Mouse (Mus musculus): ENCODE data around the gene Cstf2. TPM values are rescaled to one million over a fixed set of nuclear protein-coding genes. Genes with fewer than 3 reads are reported as not detected.

Cstf2 gene
- polyA plus RNA-seq (2014; fragmentation: Nextera tagmentation; extraction: Ambion mirVana) = 55.6 and 66.5 TPM in 2 replicates

GRCm38 (mm10) chrX:134058987-134059712 is at the start of gene Cstf2:
Gene Cstf2 (plus strand): TSS chrX:134059187.
- no peaks in the 10 kb centered on the region for H3K9me3 ChIP-seq (ENCODE audit: control insufficient read depth, low read length)
- H3K4me2 ChIP-seq = peak within 1 kb of the TSS; percentile 65
- H3K27me3 ChIP-seq (replicated peaks; ENCODE audit: control insufficient read depth, insufficient read depth, low read length) = no peaks in the 10 kb centered on the region
- peak within 1 kb of the TSS; percentile 77 for H3K9ac ChIP-seq (ENCODE audit: low read depth, low read length)
- DNase-seq (ENCODE audit: low spot score) (peak; percentile 90), ATAC-seq (replicated peaks; ENCODE audit: low FRiP score) (peak; percentile 96)
- no peaks in the 10 kb centered on the region for H3K4me1 ChIP-seq (replicated peaks; ENCODE audit: control insufficient read depth, insufficient read depth, low read length)
- H3K27ac ChIP-seq (ENCODE audit: low read depth, low read length) = peak within 1 kb of the TSS; percentile 87
- H3K4me3 ChIP-seq (ENCODE audit: low read depth, low read length) = peak within 1 kb of the TSS; percentile 65
- WGBS = 14% methylated on average over 67 of the region's 77 CpGs
- no peaks in the 10 kb centered on the region for H3K36me3 ChIP-seq (ENCODE audit: control insufficient read depth, insufficient read depth, low read length)

- Histone ChIP-seq H3K27me3 (replicated peaks; ENCODE audit: control insufficient read depth, insufficient read depth, low read length) (no peaks in the 10 kb centered on the region), H3K36me3 (ENCODE audit: control insufficient read depth, insufficient read depth, low read length) (no peaks in the 10 kb centered on the region), H3K4me1 (replicated peaks; ENCODE audit: control insufficient read depth, insufficient read depth, low read length) (no peaks in the 10 kb centered on the region), H3K9me3 (ENCODE audit: control insufficient read depth, low read length) (no peaks in the 10 kb centered on the region), H3K27ac (ENCODE audit: low read depth, low read length) (no peak overlapping the region), H3K4me2 (no peak overlapping the region), H3K9ac (ENCODE audit: low read depth, low read length) (no peak overlapping the region), H3K4me3 (ENCODE audit: low read depth, low read length) (no peak overlapping the region)
- DNase-seq (ENCODE audit: low spot score) (peak; percentile 39), ATAC-seq (replicated peaks; ENCODE audit: low FRiP score) (no peak)
- WGBS = 15% methylated on average over 9 of the region's 9 CpGs
These were observed 40.0 kb upstream of the Cstf2 start for GRCm38 (mm10) chrX:134019005-134019404.

GRCm38 (mm10) chrX:134020664-134021063 is 38.3 kb upstream of the Cstf2 start:
- Histone ChIP-seq H3K4me2 (no peak overlapping the region), H3K27ac (ENCODE audit: low read depth, low read length) (no peak overlapping the region), H3K9ac (ENCODE audit: low read depth, low read length) (no peak overlapping the region), H3K27me3 (replicated peaks; ENCODE audit: control insufficient read depth, insufficient read depth, low read length) (no peaks in the 10 kb centered on the region), H3K36me3 (ENCODE audit: control insufficient read depth, insufficient read depth, low read length) (no peaks in the 10 kb centered on the region), H3K4me1 (replicated peaks; ENCODE audit: control insufficient read depth, insufficient read depth, low read length) (no peaks in the 10 kb centered on the region), H3K9me3 (ENCODE audit: control insufficient read depth, low read length) (no peaks in the 10 kb centered on the region), H3K4me3 (ENCODE audit: low read depth, low read length) (no peak overlapping the region)
- DNase-seq (ENCODE audit: low spot score) (no peak), ATAC-seq (replicated peaks; ENCODE audit: low FRiP score) (no peak)
- WGBS = 59% methylated on average over 5 of the region's 5 CpGs

- ATAC-seq (replicated peaks; ENCODE audit: low FRiP score) (no peak), DNase-seq (ENCODE audit: low spot score) (no peak)
- no peaks in the 10 kb centered on the region for H3K4me1 ChIP-seq (replicated peaks; ENCODE audit: control insufficient read depth, insufficient read depth, low read length)
- no peak overlapping the region for H3K9ac ChIP-seq (ENCODE audit: low read depth, low read length)
- no peaks in the 10 kb centered on the region for H3K27me3 ChIP-seq (replicated peaks; ENCODE audit: control insufficient read depth, insufficient read depth, low read length)
- H3K27ac ChIP-seq (ENCODE audit: low read depth, low read length) = no peak overlapping the region
- H3K4me2 ChIP-seq = no peak overlapping the region
- no peaks in the 10 kb centered on the region for H3K9me3 ChIP-seq (ENCODE audit: control insufficient read depth, low read length)
- WGBS = 50% methylated on average over 1 of the region's 1 CpGs
- no peaks in the 10 kb centered on the region for H3K36me3 ChIP-seq (ENCODE audit: control insufficient read depth, insufficient read depth, low read length)
- no peak overlapping the region for H3K4me3 ChIP-seq (ENCODE audit: low read depth, low read length)
These were observed 10.0 kb upstream of the Cstf2 start for GRCm38 (mm10) chrX:134048994-134049393.

- 75% methylated on average over 2 of the region's 2 CpGs for WGBS
- H3K9me3 ChIP-seq (ENCODE audit: control insufficient read depth, low read length) = no peaks in the 10 kb centered on the region
- no peaks in the 10 kb centered on the region for H3K27me3 ChIP-seq (replicated peaks; ENCODE audit: control insufficient read depth, insufficient read depth, low read length)
- DNase-seq (ENCODE audit: low spot score) = no peak
- no peak overlapping the region for H3K27ac ChIP-seq (ENCODE audit: low read depth, low read length)
- H3K4me1 ChIP-seq (replicated peaks; ENCODE audit: control insufficient read depth, insufficient read depth, low read length) = no peaks in the 10 kb centered on the region
- H3K36me3 ChIP-seq (ENCODE audit: control insufficient read depth, insufficient read depth, low read length) = no peaks in the 10 kb centered on the region
- ATAC-seq (replicated peaks; ENCODE audit: low FRiP score) = no peak
- no peak overlapping the region for H3K4me3 ChIP-seq (ENCODE audit: low read depth, low read length)
- no peak overlapping the region for H3K4me2 ChIP-seq
- no peak overlapping the region for H3K9ac ChIP-seq (ENCODE audit: low read depth, low read length)
These were observed 2.1 kb upstream of the Cstf2 start for GRCm38 (mm10) chrX:134056897-134057296.

- peak overlapping the region; percentile 65; the same call in 1 of the 2 replicates for H3K4me3 ChIP-seq (ENCODE audit: low read depth, low read length)
- H3K27ac ChIP-seq (ENCODE audit: low read depth, low read length) = no peak overlapping the region
- no peaks in the 10 kb centered on the region for H3K36me3 ChIP-seq (ENCODE audit: control insufficient read depth, insufficient read depth, low read length)
- H3K9me3 ChIP-seq (ENCODE audit: control insufficient read depth, low read length) = no peaks in the 10 kb centered on the region
- DNase-seq (ENCODE audit: low spot score) (no peak), ATAC-seq (replicated peaks; ENCODE audit: low FRiP score) (no peak)
- WGBS = 73% methylated on average over 14 of the region's 14 CpGs
- H3K4me2 ChIP-seq = peak overlapping the region; percentile 45
- no peak overlapping the region for H3K9ac ChIP-seq (ENCODE audit: low read depth, low read length)
- no peaks in the 10 kb centered on the region for H3K4me1 ChIP-seq (replicated peaks; ENCODE audit: control insufficient read depth, insufficient read depth, low read length)
- no peaks in the 10 kb centered on the region for H3K27me3 ChIP-seq (replicated peaks; ENCODE audit: control insufficient read depth, insufficient read depth, low read length)
These were observed 729 bp upstream of the Cstf2 start for GRCm38 (mm10) chrX:134058040-134058875.

- Histone ChIP-seq H3K4me1 (replicated peaks; ENCODE audit: control insufficient read depth, insufficient read depth, low read length) (no peaks in the 10 kb centered on the region), H3K36me3 (ENCODE audit: control insufficient read depth, insufficient read depth, low read length) (no peaks in the 10 kb centered on the region), H3K4me2 (peak overlapping the region; percentile 65), H3K27ac (ENCODE audit: low read depth, low read length) (peak overlapping the region; percentile 87), H3K9ac (ENCODE audit: low read depth, low read length) (peak overlapping the region; percentile 77), H3K4me3 (ENCODE audit: low read depth, low read length) (peak overlapping the region; percentile 65), H3K9me3 (ENCODE audit: control insufficient read depth, low read length) (no peaks in the 10 kb centered on the region), H3K27me3 (replicated peaks; ENCODE audit: control insufficient read depth, insufficient read depth, low read length) (no peaks in the 10 kb centered on the region)
- DNase-seq (ENCODE audit: low spot score) (no peak), ATAC-seq (replicated peaks; ENCODE audit: low FRiP score) (no peak)
- WGBS = 17% methylated on average over 10 of the region's 10 CpGs
These were observed 777 bp downstream of the Cstf2 start for GRCm38 (mm10) chrX:134059764-134060163.

- no peak for ATAC-seq (replicated peaks; ENCODE audit: low FRiP score)
- no peak overlapping the region for H3K4me3 ChIP-seq (ENCODE audit: low read depth, low read length)
- no peak for DNase-seq (ENCODE audit: low spot score)
- 84% methylated on average over 1 of the region's 1 CpGs for WGBS
- no peak overlapping the region for H3K9ac ChIP-seq (ENCODE audit: low read depth, low read length)
- H3K27ac ChIP-seq (ENCODE audit: low read depth, low read length) = no peak overlapping the region
- no peak overlapping the region for H3K4me2 ChIP-seq
- H3K36me3 ChIP-seq (ENCODE audit: control insufficient read depth, insufficient read depth, low read length) = peaks cover 3% of the 10 kb centered on the region; the same call in 1 of the 2 replicates
- H3K9me3 ChIP-seq (ENCODE audit: control insufficient read depth, low read length) = no peaks in the 10 kb centered on the region
- H3K4me1 ChIP-seq (replicated peaks; ENCODE audit: control insufficient read depth, insufficient read depth, low read length) = no peaks in the 10 kb centered on the region
- no peaks in the 10 kb centered on the region for H3K27me3 ChIP-seq (replicated peaks; ENCODE audit: control insufficient read depth, insufficient read depth, low read length)
These were observed 26.5 kb downstream of the Cstf2 start for GRCm38 (mm10) chrX:134085453-134085852.
